Mouse (Mus musculus) lung, adult 18-20 months (tissue): ENCODE data around the gene Colca2.

ENCODE experiments used
- DNase-seq, 2 experiments: peaks; one replicate each; pipeline ENCODE4 v3.0.0; 2022; ENCODE audit warnings: mixed read lengths in 2 of 2

The Colca2 gene

DNA sequence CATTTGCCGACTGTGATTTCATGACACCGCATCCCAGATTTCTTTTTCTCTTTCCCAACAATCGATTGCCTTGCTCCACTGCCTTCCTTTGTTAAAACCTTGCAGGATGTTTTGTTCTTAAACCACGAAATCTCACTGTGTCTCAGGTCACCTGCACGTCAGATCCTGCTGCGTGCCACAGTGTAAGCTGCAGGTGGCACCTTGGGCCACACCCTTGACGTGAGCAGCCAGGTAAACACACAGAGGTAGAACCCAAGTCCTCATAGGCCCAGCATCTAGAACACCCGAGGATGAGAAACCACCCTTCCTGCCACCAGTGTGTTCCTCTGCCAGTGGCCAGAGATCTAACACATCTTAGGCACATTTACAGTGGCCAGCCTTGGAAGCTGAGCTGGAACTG lies 7.3 kb downstream of the Colca2 start:
- DNase-seq = peak; percentile 36 to 65

DNA sequence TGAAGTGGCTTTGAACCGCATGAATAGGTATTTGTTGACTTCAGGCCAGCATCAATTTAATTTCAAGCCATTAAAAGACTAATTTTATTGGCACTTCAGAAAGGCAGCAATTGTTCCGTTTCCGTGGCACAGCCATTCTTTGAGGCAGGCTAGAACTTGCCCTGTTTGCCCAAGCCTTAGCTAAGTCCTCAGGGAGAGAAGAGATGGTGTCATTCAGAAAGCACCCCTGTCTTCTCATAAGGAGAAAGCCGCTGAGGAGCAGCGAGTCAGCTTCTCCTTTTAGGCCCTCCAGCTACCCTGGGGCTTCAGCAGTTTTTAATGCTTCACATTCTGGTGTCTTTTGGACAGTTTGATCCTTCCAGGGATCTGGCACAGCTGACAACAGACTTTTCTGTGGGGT lies 9.5 kb downstream of the Colca2 start:
- DNase-seq = no peak

DNA sequence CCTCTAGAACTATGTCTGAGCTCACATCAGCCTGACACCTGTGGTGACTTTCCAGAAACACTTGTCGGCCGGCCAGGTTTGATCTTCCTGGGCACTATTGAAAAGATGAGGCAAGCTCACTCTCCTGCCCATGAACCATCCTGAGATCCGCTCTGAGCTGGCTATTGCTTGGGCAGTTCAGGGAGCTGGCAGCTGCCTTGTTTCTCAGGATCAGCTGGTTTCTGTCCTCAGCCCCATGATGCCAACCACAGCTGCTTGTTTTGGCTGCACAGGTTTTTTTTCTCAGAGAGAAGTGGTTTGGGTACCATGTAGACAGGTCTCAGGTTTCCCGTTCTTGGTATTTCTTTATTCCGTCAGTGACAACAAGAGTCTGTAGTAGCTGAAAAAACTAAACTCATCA lies 19.9 kb downstream of the Colca2 start:
- no peak for DNase-seq

- no peak for DNase-seq
These were observed 21.4 kb downstream of the Colca2 start for GRCm38 (mm10) chr9:51256780-51257502.

DNA sequence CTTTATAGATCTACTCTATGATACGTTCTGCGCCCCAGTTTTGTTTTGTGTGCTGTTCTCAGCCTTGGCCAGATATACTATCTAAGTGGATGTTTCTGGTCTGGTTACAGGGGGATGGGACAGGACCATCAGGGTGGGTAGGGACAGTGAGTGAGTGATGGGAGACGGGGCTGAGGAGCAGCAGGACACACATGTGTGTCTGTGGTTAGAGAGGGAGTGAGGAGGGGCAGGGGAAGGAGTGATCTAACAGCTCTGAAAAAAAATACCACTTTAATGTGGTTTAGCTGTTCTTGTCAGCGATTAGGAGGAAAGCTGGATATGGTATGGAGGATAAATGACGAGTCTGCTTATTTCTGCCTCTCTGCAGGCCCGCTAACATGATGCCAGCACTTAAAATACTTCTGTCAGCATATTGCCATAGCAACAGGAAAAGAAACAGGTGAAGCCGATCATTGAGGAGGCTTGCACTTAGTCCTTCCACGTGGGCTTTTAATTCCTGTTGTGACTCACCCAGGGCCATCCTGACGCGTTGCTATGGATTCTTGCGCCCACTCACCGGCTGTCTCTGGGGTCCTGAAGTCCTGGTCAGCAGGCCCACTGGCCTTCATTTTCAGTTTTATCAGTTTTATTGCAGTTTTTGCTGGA lies 39.5 kb downstream of the Colca2 start:
- peak in 1 of 2 experiments; percentile 10 for DNase-seq

DNA sequence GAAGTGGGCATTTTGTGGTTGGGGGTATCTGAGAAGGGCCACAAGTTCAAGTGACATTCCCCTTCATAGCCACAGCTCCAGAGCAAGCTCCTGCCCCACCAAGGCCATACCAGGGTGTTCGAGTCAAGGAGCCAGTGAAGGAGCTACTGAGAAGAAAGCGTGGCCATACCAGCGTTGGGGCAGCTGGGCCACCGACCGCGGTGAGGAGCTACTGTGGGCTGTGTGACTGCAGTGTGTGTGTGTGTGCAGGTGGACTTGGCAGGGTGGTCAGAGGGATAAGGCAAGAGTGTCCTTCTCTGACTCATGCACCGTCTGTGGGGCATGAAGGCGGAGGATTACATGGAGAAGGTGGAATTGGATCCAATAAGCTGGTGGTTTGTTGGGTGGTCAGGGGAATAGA lies 46.2 kb downstream of the Colca2 start:
- no peak for DNase-seq

GRCm38 (mm10) chr9:51230701-51231389 lies 47.5 kb downstream of the Colca2 start:
- DNase-seq = no peak

GRCm38 (mm10) chr9:51225636-51226166 lies 52.7 kb downstream of the Colca2 start:
- DNase-seq = no peak
